Mouse (Mus musculus): ENCODE data around the gene Nfia. TPM values are rescaled to one million over a fixed set of nuclear protein-coding genes. Genes with fewer than 3 reads are reported as not detected.

Nfia gene
- total RNA-seq, 2 experiments from 2014 or later = 57.0 to 57.8 TPM

DNA sequence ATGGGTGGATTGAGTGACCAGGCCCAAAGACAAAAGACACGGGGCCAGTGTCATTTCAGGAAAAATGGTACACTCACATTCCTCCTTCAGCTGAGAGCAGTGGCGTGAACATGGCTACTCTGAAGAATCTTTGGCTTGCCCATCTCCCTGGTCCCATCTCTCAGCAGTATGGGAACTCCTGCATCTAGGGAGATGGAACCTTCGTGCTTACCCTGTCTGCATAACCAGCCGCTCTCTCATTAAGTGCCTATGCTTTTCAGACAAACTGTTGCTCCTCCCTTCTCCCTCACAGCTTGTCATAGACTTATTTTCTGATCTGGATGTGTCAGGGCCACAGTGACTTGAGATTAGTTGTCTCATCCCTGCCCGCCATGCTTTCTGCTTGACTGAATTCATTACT, 174.9 kb downstream of the Nfia start:
- Histone ChIP-seq H3K27ac (no peak overlapping the region), H3K4me3 (no peak overlapping the region)
- DNase-seq = no peak
- no peak for TF ChIP-seq CTCF (IDR thresholded peaks at IDR 0.05)
- intact Hi-C loops (cut with DNase I) = no loop called here

DNA sequence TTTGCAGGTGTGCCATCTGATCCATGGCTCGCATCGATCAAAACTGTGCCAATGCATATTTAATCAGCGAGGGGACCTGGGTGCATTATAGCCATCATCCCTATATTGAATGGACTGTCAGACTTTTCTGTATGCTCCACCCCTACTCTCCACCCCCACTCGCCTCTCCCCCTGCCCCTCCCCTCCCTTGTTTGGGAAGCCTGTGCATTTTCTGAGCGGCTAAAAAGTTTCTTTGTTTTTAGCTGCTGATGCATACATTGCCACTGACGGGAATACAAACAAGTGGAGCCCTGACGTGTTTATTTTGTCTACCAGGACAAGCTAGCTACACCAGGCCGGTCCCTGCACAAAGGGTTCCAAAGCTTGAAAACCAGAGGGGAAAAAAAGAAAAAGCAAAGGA, 175.7 kb downstream of the Nfia start:
- intact Hi-C loops (cut with DNase I) = no loop called here
- TF ChIP-seq CTCF (IDR thresholded peaks at IDR 0.05) = no peak

DNA sequence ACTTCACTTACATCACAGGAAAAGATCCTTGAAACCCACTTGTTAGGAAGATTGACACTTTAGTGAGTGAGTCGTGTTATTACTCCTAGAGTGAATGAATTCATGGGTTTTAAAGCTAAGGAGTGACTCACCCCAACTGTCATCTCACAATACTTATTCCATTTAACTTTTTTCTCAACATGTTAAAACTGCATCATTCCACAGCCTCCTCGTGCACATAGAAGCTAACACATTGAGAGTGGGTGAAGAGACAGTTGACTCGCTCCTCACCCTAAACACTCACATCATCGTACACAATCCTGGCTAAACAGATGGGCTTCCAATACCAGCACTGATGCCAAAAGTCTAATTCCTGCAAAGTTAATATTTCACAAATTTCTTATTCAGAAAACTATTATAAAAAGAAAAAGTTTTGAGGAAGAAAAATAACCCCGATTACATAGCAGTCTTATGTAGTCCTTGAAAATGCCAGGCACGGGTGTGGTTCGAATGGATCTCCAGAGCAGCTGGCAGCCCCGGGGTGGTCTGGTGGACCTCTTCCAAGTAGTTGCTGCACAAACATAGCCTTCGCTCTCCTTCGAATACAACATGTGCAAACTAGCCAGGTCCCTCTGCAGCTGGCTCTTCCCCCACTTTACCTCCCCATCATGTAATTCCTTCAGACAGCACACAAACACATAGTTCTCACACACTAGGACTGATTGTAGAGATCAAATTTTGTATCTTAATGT, 178.0 kb downstream of the Nfia start:
- Histone ChIP-seq H3K4me3 (no peak overlapping the region), H3K27ac (no peak overlapping the region)
- intact Hi-C loops (cut with DNase I) = no loop called here
- TF ChIP-seq CTCF (IDR thresholded peaks at IDR 0.05) = no peak
- DNase-seq = no peak

More for the DNA sequence above, 175.7 kb downstream of the Nfia start:
- no peak for DNase-seq
- no peak overlapping the region for H3K27ac ChIP-seq
- no peak overlapping the region for H3K4me3 ChIP-seq

DNA sequence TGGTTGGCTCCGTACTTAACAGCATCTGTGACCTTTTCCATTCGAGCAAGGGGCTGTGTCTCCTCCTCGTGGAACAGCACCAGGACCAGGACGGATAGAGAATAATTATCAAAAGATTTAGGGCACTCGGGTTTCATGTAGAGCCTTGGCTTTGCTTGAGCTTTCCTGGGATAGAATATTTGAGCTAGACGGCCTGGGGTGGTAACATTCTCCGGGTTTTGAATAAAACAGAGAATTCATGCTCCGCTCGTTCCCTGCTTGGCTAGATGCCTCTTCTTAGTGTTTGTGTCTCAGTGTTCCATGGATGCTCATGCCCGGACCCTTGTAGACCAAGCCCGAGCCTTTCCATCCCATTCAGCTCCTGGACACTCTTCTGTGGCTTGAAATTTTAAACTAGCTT, 181.4 kb downstream of the Nfia start:
- Histone ChIP-seq H3K4me3 (peak overlapping the region; percentile 48), H3K27ac (peak overlapping the region; percentile 63)
- TF ChIP-seq CTCF (IDR thresholded peaks at IDR 0.05) = no peak
- intact Hi-C loops (cut with DNase I) = no loop called here
- DNase-seq = no peak

DNA sequence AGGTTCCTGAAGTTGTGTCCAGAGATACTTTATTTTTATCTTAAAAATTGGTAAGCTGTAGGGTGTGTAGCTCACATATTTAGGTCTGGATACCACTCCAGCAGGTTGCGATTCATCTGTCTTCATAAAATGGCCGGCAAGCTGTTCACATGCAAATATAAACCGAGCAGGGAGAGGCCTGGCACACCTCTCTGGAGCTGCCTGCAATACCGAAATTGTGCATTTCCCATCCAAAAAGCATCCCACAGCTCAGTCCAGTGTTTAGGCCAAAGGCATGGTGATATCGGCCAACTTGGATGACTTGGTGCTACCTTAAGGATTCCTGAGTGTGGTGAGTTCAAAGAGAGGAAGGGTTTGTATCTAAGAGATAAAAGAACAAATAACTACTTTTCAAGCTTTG, 185.6 kb downstream of the Nfia start:
- Histone ChIP-seq H3K4me3 (no peak overlapping the region), H3K27ac (no peak overlapping the region)
- intact Hi-C loops (cut with DNase I) = no loop called here
- DNase-seq = no peak
- TF ChIP-seq CTCF (IDR thresholded peaks at IDR 0.05) = no peak

DNA sequence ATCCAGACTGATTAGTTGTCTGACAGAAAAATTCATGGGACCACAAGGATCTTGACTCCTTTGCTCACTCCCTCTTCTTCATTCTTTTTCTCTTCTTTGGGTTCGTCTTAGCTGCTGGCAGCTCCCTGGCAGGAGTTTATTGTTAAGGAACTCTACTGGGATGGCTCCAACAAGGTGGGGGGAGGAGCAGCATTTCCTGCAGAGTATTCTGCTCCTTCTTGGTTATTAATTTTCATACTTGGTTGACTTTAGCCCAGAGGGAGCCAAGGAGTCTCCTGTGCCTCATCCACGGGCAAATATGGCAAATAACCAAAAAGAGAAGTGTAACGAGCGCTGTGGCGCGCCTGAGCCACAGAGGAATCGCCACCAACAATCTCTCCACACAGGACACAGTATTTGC, 190.3 kb downstream of the Nfia start:
- H3K27ac ChIP-seq = no peak overlapping the region
- no peak for DNase-seq
- TF ChIP-seq CTCF (IDR thresholded peaks at IDR 0.05) = no peak
- intact Hi-C loops (cut with DNase I) = no loop called here
- no peak overlapping the region for H3K4me3 ChIP-seq

DNA sequence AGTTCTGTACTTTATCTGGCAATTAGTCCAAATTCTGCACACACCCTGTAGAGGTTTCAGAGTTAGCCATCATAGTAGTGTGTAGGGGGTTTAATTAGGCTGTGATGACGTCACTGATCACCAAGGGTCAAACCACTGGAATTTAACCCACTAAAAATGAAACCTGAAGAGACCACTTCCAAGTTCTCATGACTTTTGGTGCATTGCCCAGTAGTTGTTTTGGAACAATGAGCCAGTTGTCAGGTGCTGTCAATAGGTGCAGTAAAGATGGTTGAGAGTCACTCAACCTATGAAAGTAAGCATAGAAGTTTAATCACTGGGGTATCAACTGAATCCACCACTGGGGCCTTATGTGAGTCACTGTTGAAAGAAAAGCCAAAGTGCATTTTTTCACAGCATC, 191.4 kb downstream of the Nfia start:
- DNase-seq = no peak
- intact Hi-C loops (cut with DNase I) = no loop called here
- H3K4me3 ChIP-seq = no peak overlapping the region
- H3K27ac ChIP-seq = no peak overlapping the region
- no peak for TF ChIP-seq CTCF (IDR thresholded peaks at IDR 0.05)

DNA sequence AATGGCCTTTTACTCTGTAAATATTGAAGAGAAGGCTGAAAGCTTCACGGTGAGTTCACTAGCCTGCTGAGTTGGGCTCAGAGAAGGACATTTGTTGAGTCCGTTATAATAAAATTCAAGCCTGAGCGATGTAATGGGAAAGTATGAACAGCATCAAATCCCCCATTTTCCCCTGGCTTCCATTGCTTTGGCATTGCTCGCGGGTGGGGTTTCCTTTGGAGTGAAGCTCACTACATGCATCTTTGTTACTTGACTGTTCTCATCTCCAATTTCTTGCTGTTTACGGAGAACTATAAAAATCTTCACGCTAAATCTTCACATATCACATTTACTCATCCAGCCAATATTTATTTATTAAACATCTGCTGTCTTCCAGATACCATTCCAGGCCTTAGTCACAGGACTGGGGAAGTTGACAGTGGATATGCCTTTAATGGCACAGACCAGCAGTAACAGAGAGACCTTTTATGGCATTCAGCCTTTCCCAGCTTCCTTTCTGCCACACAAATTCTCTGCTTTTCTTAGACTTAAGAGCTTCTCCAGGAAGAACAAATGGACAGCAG, 196.3 kb downstream of the Nfia start:
- no peak for DNase-seq
- intact Hi-C loops (cut with DNase I) = no loop called here
- H3K4me3 ChIP-seq = no peak overlapping the region
- no peak for TF ChIP-seq CTCF (IDR thresholded peaks at IDR 0.05)
- H3K27ac ChIP-seq = peak overlapping the region; percentile 52

DNA sequence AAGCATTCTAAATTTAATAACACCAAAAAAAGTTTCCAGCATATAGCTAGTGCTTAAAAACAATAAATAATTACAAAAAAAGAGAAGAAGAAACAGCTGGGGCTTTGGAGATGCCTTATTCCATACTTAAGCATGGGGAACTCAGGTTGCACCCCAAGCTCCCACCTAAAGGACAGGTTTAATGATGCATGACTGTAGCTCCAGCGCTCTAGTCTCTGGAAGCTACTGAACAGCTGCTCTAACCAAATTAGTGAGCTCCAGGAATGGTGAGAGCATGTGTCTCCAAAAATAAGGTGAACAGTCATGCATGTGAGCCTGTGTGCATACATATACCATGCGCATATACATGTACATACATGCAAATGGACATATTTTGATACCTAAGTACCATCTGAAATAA, 200.5 kb downstream of the Nfia start:
- intact Hi-C loops (cut with DNase I) = no loop called here
- DNase-seq = no peak
- TF ChIP-seq CTCF (IDR thresholded peaks at IDR 0.05) = no peak
- Histone ChIP-seq H3K27ac (no peak overlapping the region; the same call in 1 of the 2 replicates), H3K4me3 (no peak overlapping the region)

DNA sequence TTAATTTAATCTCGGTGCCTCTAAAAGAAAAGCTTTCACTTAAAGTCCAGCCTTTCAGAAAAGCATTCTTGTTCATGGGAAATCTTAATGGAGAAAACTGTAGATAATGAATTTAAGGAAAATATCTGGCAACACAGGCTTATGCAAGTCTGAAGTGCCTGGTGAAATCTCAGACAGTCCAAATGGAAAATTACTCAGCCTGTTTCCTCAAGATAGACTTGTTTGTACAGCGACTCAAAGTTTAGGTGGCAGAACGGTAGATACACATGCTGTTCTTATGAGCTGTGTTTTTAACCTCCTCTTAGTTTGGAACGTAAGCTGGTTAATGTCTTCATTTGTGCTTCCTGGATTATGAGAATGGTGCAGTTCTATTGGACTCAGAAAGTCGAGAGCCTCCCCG, 201.5 kb downstream of the Nfia start:
- intact Hi-C loops (cut with DNase I) = no loop called here
- no peak for DNase-seq
- TF ChIP-seq CTCF (IDR thresholded peaks at IDR 0.05) = no peak
- Histone ChIP-seq H3K4me3 (no peak overlapping the region), H3K27ac (peak overlapping the region; percentile 3)

DNA sequence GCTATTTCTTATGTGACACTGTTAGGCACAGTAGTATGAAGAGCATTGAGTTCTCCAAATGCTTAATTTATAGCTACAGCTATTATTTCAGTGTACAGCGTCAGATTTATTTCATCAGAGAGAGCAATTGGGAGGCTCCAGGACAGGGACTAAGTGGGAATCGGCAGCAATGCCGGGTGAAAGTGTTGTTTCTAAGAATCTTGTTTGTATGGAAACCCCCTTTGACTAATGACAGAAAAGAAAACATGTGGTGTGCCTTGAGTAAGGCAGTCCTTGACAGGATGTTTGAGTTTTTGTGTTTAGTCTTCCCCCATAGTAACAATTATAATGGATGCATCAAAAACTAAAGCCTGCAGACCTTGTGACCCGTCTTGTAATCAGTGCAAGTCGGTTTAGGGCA, 204.4 kb downstream of the Nfia start:
- intact Hi-C loops (cut with DNase I) = no loop called here
- H3K27ac ChIP-seq = no peak overlapping the region
- no peak for TF ChIP-seq CTCF (IDR thresholded peaks at IDR 0.05)

DNA sequence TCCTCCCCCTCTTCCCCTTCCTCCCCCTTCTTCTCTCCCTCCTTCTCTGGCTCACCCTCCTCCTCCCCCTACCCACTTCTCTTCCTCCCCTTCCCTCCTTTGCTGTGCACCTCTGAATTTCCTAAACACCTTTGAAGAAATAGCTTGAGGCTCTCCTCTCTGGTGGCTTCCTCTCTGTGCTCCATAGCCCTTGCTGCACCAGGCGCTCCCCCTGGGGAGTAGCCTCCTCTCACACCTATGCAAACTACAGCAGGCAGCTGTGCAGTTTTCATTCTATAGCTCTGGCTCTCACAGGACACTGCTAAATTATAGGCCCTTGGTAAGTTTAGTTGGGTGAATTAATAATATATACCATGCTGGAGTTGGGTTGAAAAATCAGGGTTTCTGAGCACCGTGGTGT, 211.8 kb downstream of the Nfia start:
- intact Hi-C loops (cut with DNase I) = no loop called here
- TF ChIP-seq CTCF (IDR thresholded peaks at IDR 0.05) = no peak
- H3K27ac ChIP-seq = no peak overlapping the region

More for the DNA sequence above, 204.4 kb downstream of the Nfia start:
- no peak overlapping the region for H3K4me3 ChIP-seq
- no peak for DNase-seq

DNA sequence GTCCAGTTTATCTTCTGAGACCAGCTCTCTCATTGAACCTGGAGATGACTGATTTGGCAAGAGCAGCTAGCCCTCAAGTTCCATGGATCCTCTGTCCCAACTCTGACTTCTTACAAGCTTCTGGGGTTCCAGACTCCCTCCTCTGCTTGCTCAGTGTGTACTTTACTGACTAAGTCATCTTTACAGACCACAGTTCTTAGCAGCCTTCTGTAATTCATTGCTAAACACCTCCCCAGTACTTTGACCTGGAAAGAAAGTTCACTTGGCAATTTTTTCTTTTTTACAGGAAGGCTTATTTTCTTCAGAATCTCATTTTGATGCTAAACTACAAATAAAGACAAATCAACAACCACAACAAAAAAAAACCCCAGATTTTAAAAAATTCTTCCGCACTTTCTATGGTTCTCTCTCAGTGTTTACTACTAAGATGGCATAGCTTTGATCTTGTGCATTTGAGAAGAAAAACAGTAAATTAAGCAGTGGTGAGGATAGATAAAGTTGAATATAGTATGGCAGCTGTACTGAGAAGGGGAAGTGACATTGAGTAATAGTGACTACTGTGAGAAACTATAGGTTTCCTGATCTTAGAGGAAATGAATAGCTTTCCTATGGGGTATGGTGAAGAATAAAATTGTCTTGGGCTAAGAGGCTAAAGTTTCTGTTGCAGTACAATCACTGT, 213.7 kb downstream of the Nfia start:
- intact Hi-C loops (cut with DNase I) = no loop called here
- no peak for TF ChIP-seq CTCF (IDR thresholded peaks at IDR 0.05)
- H3K27ac ChIP-seq = no peak overlapping the region
- DNase-seq = no peak
- no peak overlapping the region for H3K4me3 ChIP-seq

More for the DNA sequence above, 211.8 kb downstream of the Nfia start:
- no peak for DNase-seq
- no peak overlapping the region for H3K4me3 ChIP-seq
